Mouse (Mus musculus): ENCODE results near the gene Rubcn. TPM values are rescaled to one million over a fixed set of nuclear protein-coding genes. Genes with fewer than 3 reads are reported as not detected.

Rubcn gene
- polyA plus RNA-seq, 1 experiment from 2014 or later, result 14.3 TPM

Other genes starting within 250 kb of the Rubcn start
- gene Tnk2, start 233.9 kb downstream of the Rubcn start, polyA plus RNA-seq (2014; fragmentation: Nextera tagmentation; extraction: Ambion mirVana), result 6.1 and 6.6 TPM in 2 replicates
- 0.19 and 0.29 TPM in 2 replicates for gene Muc4, start 141.9 kb downstream of the Rubcn start, polyA plus RNA-seq (2014; fragmentation: Nextera tagmentation; extraction: Ambion mirVana)
- gene Muc20, start 80.3 kb downstream of the Rubcn start, polyA plus RNA-seq (2014; fragmentation: Nextera tagmentation; extraction: Ambion mirVana), result not detected in 2 replicates
- not detected in 2 replicates for gene Smbd1, start 67.3 kb downstream of the Rubcn start, polyA plus RNA-seq (2014; fragmentation: Nextera tagmentation; extraction: Ambion mirVana)
- 130 and 137 TPM in 2 replicates for gene Fyttd1, start 266 bp downstream of the Rubcn start, polyA plus RNA-seq (2014; fragmentation: Nextera tagmentation; extraction: Ambion mirVana)
- 33.7 and 37.9 TPM in 2 replicates for gene Lrch3, start 36.3 kb upstream of the Rubcn start, polyA plus RNA-seq (2014; fragmentation: Nextera tagmentation; extraction: Ambion mirVana)
- gene Iqcg, start 178.5 kb upstream of the Rubcn start, polyA plus RNA-seq (2014; fragmentation: Nextera tagmentation; extraction: Ambion mirVana), result 5.7 and 6.5 TPM in 2 replicates
- gene Rpl35a, start 178.7 kb upstream of the Rubcn start, polyA plus RNA-seq (2014; fragmentation: Nextera tagmentation; extraction: Ambion mirVana), result 809 and 861 TPM in 2 replicates
- 2.7 and 3.3 TPM in 2 replicates for gene Lmln, start 184.8 kb upstream of the Rubcn start, polyA plus RNA-seq (2014; fragmentation: Nextera tagmentation; extraction: Ambion mirVana)